Mouse (Mus musculus) hindbrain, embryonic 13.5 days (tissue): ENCODE results near the gene Vwa5b2. TPM values are rescaled to one million over a fixed set of nuclear protein-coding genes. Genes with fewer than 3 reads are reported as not detected.

Experiments
- ATAC-seq: fragments of 200-750 bp; cut with Nextera tagmentation; 2 replicates; pipeline ENCODE4 v1.8.0; 2017; ENCODE audit warnings: moderate TSS enrichment; ENCODE audit not compliant: low FRiP score
- H3K27ac ChIP-seq: fragments of 300-500 bp; sonication (generic); 2 replicates; pipeline ENCODE4 v1.5.1; 2015; ENCODE audit warnings: inconsistent platforms, mild to moderate bottlenecking, moderate library complexity
- H3K27me3 ChIP-seq: fragments of 300-500 bp; sonication (generic); 2 replicates; pipeline ENCODE4 v1.6.1; 2015; ENCODE audit warnings: mild to moderate bottlenecking, inconsistent platforms
- H3K36me3 ChIP-seq: fragments of 300-500 bp; sonication (generic); 2 replicates; pipeline ENCODE4 v1.6.1; 2015; ENCODE audit warnings: mild to moderate bottlenecking, inconsistent platforms
- H3K4me1 ChIP-seq: fragments of 300-500 bp; sonication (generic); replicated peaks from 2 replicates; pipeline ENCODE4 v1.6.1; 2015; ENCODE audit warnings: inconsistent platforms
- H3K4me2 ChIP-seq: fragments of 300-500 bp; sonication (generic); 2 replicates; pipeline ENCODE4 v1.6.1; 2015; ENCODE audit warnings: inconsistent platforms, mild to moderate bottlenecking, moderate library complexity
- H3K4me3 ChIP-seq: fragments of 300-500 bp; sonication (generic); 2 replicates; pipeline ENCODE4 v1.5.1; 2015; ENCODE audit warnings: mild to moderate bottlenecking, inconsistent platforms
- H3K9ac ChIP-seq: fragments of 300-500 bp; sonication (generic); 2 replicates; pipeline ENCODE4 v1.6.1; 2015; ENCODE audit warnings: mild to moderate bottlenecking, inconsistent platforms
- H3K9me3 ChIP-seq: fragments of 300-500 bp; sonication (generic); 2 replicates; pipeline ENCODE4 v1.6.1; 2016; ENCODE audit warnings: inconsistent platforms
- WGBS: fragments of 180-500 bp; shearing (Covaris S2); methylation state at CpG from one replicate; pipeline ENCODE4 v1.1.7; 2015; 5-methylcytosine and 5-hydroxymethylcytosine counted together
- microRNA counts: library from miRNA; unstranded; fragments of <30 nt; microRNA quantifications from one replicate; lab custom pipeline; 2016
- microRNA-seq: library from miRNA; unstranded; fragments of <30 nt; microRNA quantifications from one replicate; pipeline ENCODE4, GENCODE M21; 2016
- polyA plus RNA-seq: library from polyadenylated mRNA; unstranded; fragments of >200 nt; fragmentation: Nextera tagmentation; extraction: Ambion mirVana; gene quantifications from 2 replicates; pipeline ENCODE4 v1.2.1, GENCODE M21; 2015

The Vwa5b2 gene
- polyA plus RNA-seq, 1 experiment from 2014 or later = 14.1 TPM

- peaks cover 7% of the 10 kb centered on the region for H3K36me3 ChIP-seq
- no peak overlapping the region for H3K4me2 ChIP-seq
- 1% methylated on average over 8 of the region's 8 CpGs for WGBS
- 0 out of 2 replicates have a peak, but pooled peaks cover 7% of the 10 kb centered on the region for H3K4me1 ChIP-seq
- no peaks in the 10 kb centered on the region for H3K9me3 ChIP-seq
- no peak overlapping the region for H3K27ac ChIP-seq
- no peaks in the 10 kb centered on the region for H3K27me3 ChIP-seq
- H3K4me3 ChIP-seq = no peak overlapping the region
- H3K9ac ChIP-seq = no peak overlapping the region
- no peak for ATAC-seq
Observed at GRCm38 (mm10) chr16:20642161-20642560, 52.9 kb downstream of the Vwa5b2 start.

- Histone ChIP-seq H3K27me3 (no peaks in the 10 kb centered on the region), H3K4me3 (no peak overlapping the region), H3K4me1 (no peaks in the 10 kb centered on the region), H3K9me3 (no peaks in the 10 kb centered on the region), H3K27ac (no peak overlapping the region), H3K36me3 (peaks cover 7% of the 10 kb centered on the region), H3K4me2 (no peak overlapping the region), H3K9ac (no peak overlapping the region; the same call in 1 of the 2 replicates)
- 89% methylated on average over 7 of the region's 7 CpGs for WGBS
- no peak for ATAC-seq
Observed at GRCm38 (mm10) chr16:20643911-20644310, 54.6 kb downstream of the Vwa5b2 start.

GRCm38 (mm10) chr16:20651076-20651946 is 62.0 kb downstream of the Vwa5b2 start, which contains the start of gene Psmd2:
Gene Psmd2, plus strand, starts transcription at chr16:20651652.
- whole genome bisulfite sequencing = 2% methylated on average over 46 of the region's 46 CpGs
- Histone ChIP-seq H3K4me2 (peak within 1 kb of the TSS; percentile 89), H3K27me3 (no peaks in the 10 kb centered on the region), H3K4me3 (peak within 1 kb of the TSS; percentile 89), H3K9me3 (no peaks in the 10 kb centered on the region), H3K9ac (peak within 1 kb of the TSS; percentile 96), H3K27ac (peak within 1 kb of the TSS; percentile 83), H3K36me3 (peaks cover 23% of the 10 kb centered on the region), H3K4me1 (peaks cover 24% of the 10 kb centered on the region)
- ATAC-seq = peak; percentile 96

- Histone ChIP-seq H3K4me2 (peak overlapping the region; percentile 89), H3K4me3 (peak overlapping the region; percentile 89), H3K9me3 (no peaks in the 10 kb centered on the region), H3K36me3 (peaks cover 29% of the 10 kb centered on the region), H3K27me3 (no peaks in the 10 kb centered on the region), H3K4me1 (peaks cover 24% of the 10 kb centered on the region), H3K27ac (peak overlapping the region; percentile 83), H3K9ac (peak overlapping the region; percentile 96)
- ATAC-seq = no peak
- 12% methylated on average over 12 of the region's 12 CpGs for WGBS
Observed at GRCm38 (mm10) chr16:20651947-20652310, 62.7 kb downstream of the Vwa5b2 start.

- Histone ChIP-seq H3K36me3 (peaks cover 43% of the 10 kb centered on the region), H3K27ac (no peak overlapping the region), H3K9ac (no peak overlapping the region), H3K9me3 (no peaks in the 10 kb centered on the region), H3K4me1 (peaks cover 24% of the 10 kb centered on the region), H3K4me2 (peak overlapping the region; percentile 89), H3K4me3 (no peak overlapping the region), H3K27me3 (no peaks in the 10 kb centered on the region)
- 49% methylated on average over 2 of the region's 2 CpGs for WGBS
- no peak for ATAC-seq
Observed at GRCm38 (mm10) chr16:20653315-20653714, 64.0 kb downstream of the Vwa5b2 start.

MicroRNAs within 50 kb of the gene (microRNA counts, 519-probe panel; counts per million panel counts)
- 3,051 counts per million, percentile 34 among the panel's probes with 10 or more counts for microRNA mmu-miR-1224 (lab: Ali Mortazavi, UCI)

Small RNA genes lying within 50 kb of the gene (microRNA-seq; reads per million reads assigned to microRNA genes)
- gene Mir1224 = 27.0 reads per million, percentile 34 among the genes with 10 or more reads in this experiment

Other genes starting within 250 kb of the Vwa5b2 start
- 142 and 143 TPM in 2 replicates for gene Abcc5, start 163.1 kb upstream of the Vwa5b2 start, polyA plus RNA-seq
- 99.5 and 100 TPM in 2 replicates for gene Eif2b5, start 90.7 kb upstream of the Vwa5b2 start, polyA plus RNA-seq
- gene Dvl3, start 72.5 kb upstream of the Vwa5b2 start, polyA plus RNA-seq = 40.7 and 43.5 TPM in 2 replicates
- 1,101 and 1,130 TPM in 2 replicates for gene Ap2m1, start 54.0 kb upstream of the Vwa5b2 start, polyA plus RNA-seq
- gene Abcf3, start 40.9 kb upstream of the Vwa5b2 start, polyA plus RNA-seq = 81.2 and 85.0 TPM in 2 replicates
- gene Eef1akmt4, start 22.1 kb downstream of the Vwa5b2 start, polyA plus RNA-seq = 13.4 and 15.1 TPM in 2 replicates
- not detected in 2 replicates for gene Gm49333, start 22.1 kb downstream of the Vwa5b2 start, polyA plus RNA-seq
- 41.3 and 43.3 TPM in 2 replicates for gene Alg3, start 22.3 kb downstream of the Vwa5b2 start, polyA plus RNA-seq
- 23.1 and 24.9 TPM in 2 replicates for gene Camk2n2, start 31.8 kb downstream of the Vwa5b2 start, polyA plus RNA-seq
- gene Ece2, start 40.4 kb downstream of the Vwa5b2 start, polyA plus RNA-seq = 11.2 and 11.7 TPM in 2 replicates
- 363 and 367 TPM in 2 replicates for gene Psmd2, start 62.2 kb downstream of the Vwa5b2 start, polyA plus RNA-seq
- 150 and 151 TPM in 2 replicates for gene Eif4g1, start 78.8 kb downstream of the Vwa5b2 start, polyA plus RNA-seq
- 32.7 and 35.1 TPM in 2 replicates for gene Fam131a, start 103.8 kb downstream of the Vwa5b2 start, polyA plus RNA-seq
- gene Polr2h, start 128.2 kb downstream of the Vwa5b2 start, polyA plus RNA-seq = 83.5 and 93.7 TPM in 2 replicates
- 30.2 and 31.1 TPM in 2 replicates for gene Clcn2, start 128.3 kb downstream of the Vwa5b2 start, polyA plus RNA-seq
- gene Chrd, start 143.7 kb downstream of the Vwa5b2 start, polyA plus RNA-seq = 5.7 and 6.4 TPM in 2 replicates
- 0.88 and 1.1 TPM in 2 replicates for gene Thpo, start 145.0 kb downstream of the Vwa5b2 start, polyA plus RNA-seq